Comparison of ENCODE assay signal across 16 mouse cellular contexts in genomic region chr2:48536930-48537329, GRCm38 (mm10).
"Had no signal": no experiment of that assay in that cellular context is flagged by ENCODE, and none has a peak within 500 bp of the region (broad histone marks: within the 10 kb centered on the region; RNA-seq: fewer than 3 reads in every experiment).

No protein-coding gene starts in this region.

- H3K27me3 ChIP-seq: liver, embryonic 13.5 days; midbrain, embryonic 12.5 days; stomach, embryonic 15.5 days had no signal

- H3K4me2 ChIP-seq: liver, embryonic 13.5 days; midbrain, embryonic 12.5 days; stomach, embryonic 15.5 days had no signal

- ATAC-seq: intestine, postnatal 0 days; midbrain, embryonic 16.5 days had no signal

- H3K36me3 ChIP-seq: liver, embryonic 13.5 days; midbrain, embryonic 12.5 days; stomach, embryonic 15.5 days had no signal

- H3K9ac ChIP-seq: liver, embryonic 13.5 days; midbrain, embryonic 12.5 days; stomach, embryonic 15.5 days had no signal

- H3K4me1 ChIP-seq: liver, embryonic 13.5 days; stomach, embryonic 15.5 days had no signal

- DNase-seq: kidney, adult 2 months; kidney, postnatal 25 days; layer of hippocampus, postnatal 36 days; liver, embryonic 13.5 days; lung, adult 2 months; right cerebral cortex, adult 18-20 months; right cerebral cortex, postnatal 14 days; right cerebral cortex, postnatal 4 days; thymus, postnatal 25 days had no signal

- H3K9me3 ChIP-seq: liver, embryonic 13.5 days; midbrain, embryonic 12.5 days; stomach, embryonic 15.5 days had no signal

- H3K27ac ChIP-seq: kidney, postnatal 0 days; left cerebral cortex, adult 2 months; liver, embryonic 13.5 days; macrophage; midbrain, embryonic 12.5 days; stomach, embryonic 15.5 days had no signal

- H3K4me3 ChIP-seq: left cerebral cortex, adult 2 months; liver, embryonic 13.5 days; midbrain, embryonic 12.5 days; stomach, embryonic 15.5 days had no signal
